Mouse (Mus musculus) activated CD4-positive, CD25-positive, alpha-beta regulatory T cell, adult 4 months (primary cell): Measurements from ENCODE around the gene H2-Q4. TPM values are rescaled to one million over a fixed set of nuclear protein-coding genes. Genes with fewer than 3 reads are reported as not detected.
"Not testable (repeated sequence)": the region's sequence is repeated elsewhere in the genome, so short reads cannot be mapped to it uniquely, and the experiment has no call there.

Source experiments
- ATAC-seq: one replicate; pipeline ENCODE4 v1.8.0; 2017
- polyA plus RNA-seq, 2 experiments: library from polyadenylated mRNA; unstranded; fragments of 100-300 nt; shearing (Covaris generic); gene quantifications; one replicate each; pipeline ENCODE4 v1.2.1; 2017

Gene H2-Q4
- polyA plus RNA-seq, 2 experiments from 2014 or later = 12.1 to 12.7 TPM

DNA sequence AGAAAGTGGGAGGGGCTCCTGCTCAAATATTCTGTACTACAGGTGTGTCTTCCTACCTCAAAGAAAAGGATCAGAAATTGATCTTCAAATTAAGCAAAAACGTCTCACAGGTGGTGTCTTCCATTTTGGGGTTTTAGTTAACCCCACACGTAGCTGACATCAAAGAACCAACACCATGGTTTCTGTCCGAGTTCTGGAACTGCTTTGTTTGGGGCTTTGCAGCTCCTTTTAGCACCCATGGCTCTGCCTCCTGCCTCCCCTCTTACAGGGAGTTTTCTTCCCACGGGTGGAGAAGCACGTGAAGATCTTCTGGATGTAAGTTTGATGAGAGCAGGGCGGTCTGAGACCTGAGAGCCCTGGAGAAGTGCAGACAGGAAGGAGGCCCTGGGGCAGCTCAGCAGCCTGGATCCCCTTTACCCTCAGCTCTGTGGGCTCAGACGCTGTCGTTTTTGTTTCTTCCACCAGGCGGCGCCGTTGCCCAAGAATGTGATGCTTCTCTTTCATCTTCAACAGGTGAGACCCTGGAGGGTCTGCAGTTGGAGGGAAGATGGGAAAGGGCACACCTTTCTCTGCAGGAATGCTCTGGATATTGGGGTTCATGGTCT is 40.9 kb downstream of the H2-Q4 start:
- not testable (repeated sequence) for ATAC-seq

DNA sequence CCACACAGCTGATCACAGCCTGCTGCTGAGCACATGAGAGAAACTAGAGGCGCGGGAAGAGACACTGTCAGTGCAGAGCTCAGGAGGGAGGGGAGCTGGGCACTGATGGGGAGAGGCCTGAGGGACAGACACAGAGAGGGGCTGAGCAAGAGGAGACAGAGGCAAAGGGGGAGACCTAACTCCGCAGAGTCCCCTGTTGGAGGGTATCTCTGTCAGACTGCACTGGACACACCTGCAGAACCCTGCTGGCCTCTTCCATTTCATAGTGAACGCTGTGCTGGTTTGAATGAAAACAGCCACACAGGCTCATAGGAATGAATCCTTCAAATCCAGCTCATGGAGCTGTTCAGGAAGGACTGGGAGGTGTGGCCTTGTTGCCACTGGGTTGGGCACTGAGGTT is 41.9 kb downstream of the H2-Q4 start:
- ATAC-seq = not testable (repeated sequence)

DNA sequence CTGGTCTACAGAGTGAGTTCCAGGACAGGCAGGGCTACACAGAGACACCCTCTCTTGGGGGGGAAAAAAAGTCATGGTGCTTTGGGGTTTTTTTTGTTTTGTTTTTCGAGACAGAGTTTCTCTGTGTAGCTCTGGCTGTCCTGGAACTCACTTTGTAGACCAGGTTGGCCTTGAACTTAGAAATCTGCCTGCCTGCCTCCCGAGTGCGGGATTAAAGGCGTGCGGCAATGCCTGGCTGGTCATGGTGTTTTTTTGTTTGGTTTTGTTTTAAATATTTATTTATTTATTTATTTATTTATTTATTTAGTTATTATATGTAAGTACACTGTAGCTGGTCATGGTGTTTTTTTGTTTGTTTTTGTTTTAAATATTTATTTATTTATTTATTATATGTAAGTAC is 42.9 kb downstream of the H2-Q4 start:
- ATAC-seq = not testable (repeated sequence)

DNA sequence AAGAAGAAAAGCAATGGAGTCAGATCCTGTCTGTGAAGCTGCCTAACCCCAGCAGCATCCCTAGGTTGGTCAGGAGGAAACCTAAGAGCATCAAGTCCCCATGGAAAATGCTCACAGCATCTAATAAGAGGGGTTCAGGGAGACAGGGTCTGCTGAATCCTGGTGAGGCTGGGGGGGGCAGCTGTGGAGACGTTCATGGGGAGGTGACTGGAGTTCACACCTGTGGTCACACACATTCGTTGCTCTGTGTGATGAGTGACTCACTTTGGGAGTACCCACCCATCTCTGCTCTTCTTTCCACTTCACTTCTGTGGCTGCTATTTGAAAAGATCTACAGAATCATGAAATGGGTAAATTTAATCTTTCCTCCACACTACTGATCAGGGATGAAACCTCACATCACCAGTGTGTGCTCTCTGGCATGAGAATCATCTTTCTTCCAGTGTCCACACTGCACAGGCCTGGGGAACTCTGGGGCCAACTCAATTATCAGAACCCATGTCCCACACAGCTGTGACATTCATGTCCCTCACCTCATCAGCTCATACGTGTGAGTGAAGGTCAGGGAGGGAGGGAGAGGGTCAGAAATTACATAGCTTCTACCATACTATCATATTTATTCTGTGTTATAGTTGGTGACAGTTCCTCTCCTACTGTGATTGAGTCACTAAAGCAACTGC is 43.9 kb downstream of the H2-Q4 start:
- ATAC-seq = not testable (repeated sequence)

DNA sequence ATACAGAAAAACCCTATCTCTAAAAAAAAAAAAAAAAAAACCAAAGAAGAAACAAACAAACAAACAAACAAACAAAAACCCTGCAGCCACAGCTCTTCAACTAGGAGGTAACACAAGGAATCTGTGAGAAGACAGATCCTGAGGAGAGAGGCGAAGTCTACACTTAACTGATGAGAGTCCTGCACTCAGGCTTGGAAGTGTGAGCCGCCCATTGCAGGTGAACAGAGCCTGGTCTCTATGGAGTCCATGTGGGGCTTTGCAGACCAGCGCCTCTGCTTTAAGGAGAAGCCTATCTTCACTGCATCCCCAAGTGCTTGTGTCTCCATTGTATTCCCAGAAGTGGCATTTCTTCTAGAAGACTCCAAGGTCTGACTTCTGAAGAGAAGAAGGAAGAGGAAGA is 44.7 kb downstream of the H2-Q4 start:
- not testable (repeated sequence) for ATAC-seq

DNA sequence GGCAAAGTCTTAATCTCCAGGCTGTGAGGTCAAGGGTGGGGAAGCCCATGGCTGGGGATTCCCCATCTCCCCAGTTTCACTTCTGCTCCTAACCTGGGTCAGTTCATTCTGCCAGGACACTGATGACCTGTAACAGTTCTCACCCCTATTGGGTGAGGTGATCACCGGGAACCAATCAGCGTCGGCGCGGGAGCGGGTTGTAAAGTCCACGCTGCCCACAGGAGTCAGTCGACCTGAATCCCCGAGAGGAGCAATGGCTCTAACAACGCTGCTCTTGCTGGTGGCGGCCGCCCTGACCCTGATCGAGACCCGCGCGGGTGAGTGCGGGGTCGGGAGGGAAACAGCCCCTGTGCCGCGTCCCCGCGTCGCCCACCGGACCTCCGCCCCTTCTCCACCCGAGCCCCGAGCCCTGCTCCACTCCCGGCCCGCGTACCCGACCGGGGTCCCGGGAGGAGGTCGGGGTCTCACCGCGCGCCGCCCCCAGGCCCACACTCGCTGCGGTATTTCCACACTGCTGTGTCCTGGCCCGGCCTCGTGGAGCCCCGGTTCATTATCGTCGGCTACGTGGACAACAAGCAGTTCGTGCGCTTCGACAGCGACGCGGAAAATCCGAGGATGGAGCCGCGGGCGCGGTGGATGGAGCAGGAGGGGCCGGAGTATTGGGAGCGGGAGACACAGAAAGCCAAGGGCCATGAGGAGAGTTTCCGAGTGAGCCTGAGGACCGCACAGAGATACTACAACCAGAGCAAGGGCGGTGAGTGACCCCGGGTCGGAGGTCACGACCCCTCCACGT is 45.4 kb downstream of the H2-Q4 start, which contains the start of gene H2-Q6:
Gene H2-Q6, plus strand, starts transcription at position 227 of the 793 bp plus-strand sequence.
- ATAC-seq = peak; percentile 94

DNA sequence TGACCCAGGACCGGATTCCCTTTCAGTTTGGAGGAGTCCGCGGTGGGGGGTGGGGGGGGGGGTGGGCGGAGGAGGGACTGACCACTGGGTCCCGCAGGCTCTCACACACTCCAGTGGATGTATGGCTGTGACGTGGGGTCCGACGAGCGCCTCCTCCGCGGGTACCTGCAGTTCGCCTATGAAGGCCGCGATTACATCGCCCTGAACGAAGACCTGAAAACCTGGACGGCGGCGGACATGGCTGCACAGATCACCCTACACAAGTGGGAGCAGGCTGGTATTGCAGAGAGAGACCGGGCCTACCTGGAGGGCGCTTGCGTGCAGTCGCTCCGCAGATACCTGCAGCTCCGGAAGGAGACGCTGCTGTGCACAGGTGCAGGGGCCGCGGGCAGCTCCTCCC is 46.1 kb downstream of the H2-Q4 start:
- ATAC-seq = not testable (repeated sequence)

DNA sequence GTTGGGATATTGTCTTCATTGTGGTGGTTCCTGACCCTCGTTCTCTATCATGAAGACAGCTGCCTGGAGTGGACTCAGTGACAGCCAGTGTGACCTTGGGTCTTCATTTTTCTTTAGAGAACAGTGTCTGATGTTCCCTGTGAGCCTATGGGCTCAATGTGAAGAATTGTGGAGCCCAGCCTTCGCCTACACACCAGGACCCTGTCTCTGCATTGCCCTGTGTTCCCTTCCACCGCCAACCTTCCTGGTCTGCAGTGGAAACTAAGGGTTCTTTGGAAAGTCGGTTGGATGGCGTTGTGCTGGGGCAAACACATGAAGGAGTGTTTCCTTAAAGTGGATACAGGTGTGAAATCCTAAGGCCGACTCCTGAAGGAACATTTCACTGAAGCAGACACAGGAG is 49.5 kb downstream of the H2-Q4 start:
- not testable (repeated sequence) for ATAC-seq

DNA sequence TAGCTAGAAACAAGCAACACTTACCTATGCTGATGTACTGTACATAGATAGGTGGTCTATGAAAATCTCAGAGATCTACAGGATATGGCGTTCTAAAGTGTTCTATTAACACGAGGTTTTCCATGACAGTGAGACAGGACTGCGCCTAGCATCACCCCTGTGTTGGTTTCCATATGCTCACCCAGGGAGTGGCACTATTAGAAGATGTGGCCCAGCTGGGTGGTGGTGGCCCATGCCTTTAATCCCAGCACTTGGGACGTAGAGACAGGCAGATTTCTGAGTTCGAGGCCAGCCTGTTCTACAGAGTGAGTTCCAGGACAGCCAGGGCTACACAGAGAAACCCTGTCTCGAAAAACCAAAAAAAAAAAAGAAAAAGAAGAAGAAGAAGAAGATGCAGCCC is 51.3 kb downstream of the H2-Q4 start:
- not testable (repeated sequence) for ATAC-seq

DNA sequence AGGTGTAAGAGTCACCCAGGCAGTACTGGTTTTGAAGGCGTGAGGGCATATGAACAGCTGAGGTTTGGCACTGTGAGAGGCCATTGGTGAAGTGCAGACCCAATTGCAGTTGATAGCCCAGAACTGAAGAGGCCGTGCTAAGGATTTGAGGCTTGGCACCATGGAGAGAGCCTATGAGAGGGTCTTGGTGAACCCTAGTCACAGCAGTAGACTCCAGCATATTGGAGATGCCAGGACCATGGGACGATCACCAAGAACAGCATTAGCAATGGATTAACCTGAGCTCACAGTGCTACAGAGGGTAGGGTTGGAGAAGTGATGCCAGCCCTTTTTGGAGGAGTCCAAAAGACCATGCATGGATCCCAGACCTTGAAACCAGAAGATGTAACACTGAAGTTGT is 52.8 kb downstream of the H2-Q4 start:
- not testable (repeated sequence) for ATAC-seq

DNA sequence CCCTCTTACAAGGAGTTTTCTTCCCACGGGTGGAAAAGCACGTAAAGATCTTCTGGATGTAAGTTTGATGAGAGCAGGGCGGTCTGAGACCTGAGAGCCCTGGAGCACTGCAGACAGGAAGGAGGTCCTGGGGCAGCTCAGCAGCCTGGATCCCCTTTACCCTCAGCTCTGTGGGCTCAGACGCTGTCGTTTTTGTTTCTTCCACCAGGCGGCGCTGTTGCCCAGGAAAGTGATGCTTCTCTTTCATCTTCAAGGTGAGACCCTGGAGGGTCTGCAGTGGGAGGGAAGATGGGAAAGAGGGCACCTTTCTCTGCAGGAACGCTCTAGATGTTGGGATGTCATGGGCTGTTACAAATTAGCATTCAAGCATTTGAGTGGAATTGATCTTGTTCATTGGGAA is 55.4 kb downstream of the H2-Q4 start:
- not testable (repeated sequence) for ATAC-seq

Other genes with a start within 250 kb of the H2-Q4 start
- not detected for gene Apom, start 247.6 kb upstream of the H2-Q4 start, polyA plus RNA-seq
- gene Bag6, start 244.4 kb upstream of the H2-Q4 start, polyA plus RNA-seq = 10 to 100 TPM; 26.2 to 34.1 TPM
- gene Prrc2a, start 214.7 kb upstream of the H2-Q4 start, polyA plus RNA-seq = 10 to 100 TPM; 38.8 to 78.9 TPM
- 1 to 10 TPM in 1 of 2 experiments, under 1 TPM in 1; 0.91 to 1.9 TPM for gene Aif1, start 203.5 kb upstream of the H2-Q4 start, polyA plus RNA-seq
- gene Lst1, start 191.2 kb upstream of the H2-Q4 start, polyA plus RNA-seq = 10 to 100 TPM in 1 of 2 experiments, 1 to 10 TPM in 1; 5.4 to 13.4 TPM
- gene Ltb, start 185.2 kb upstream of the H2-Q4 start, polyA plus RNA-seq = 100 to 1,000 TPM; 134 to 383 TPM
- gene Tnf, start 177.6 kb upstream of the H2-Q4 start, polyA plus RNA-seq = 10 to 100 TPM; 21.5 to 21.6 TPM
- gene Lta, start 174.3 kb upstream of the H2-Q4 start, polyA plus RNA-seq = 10 to 100 TPM; 70.5 to 90.5 TPM
- 1 to 10 TPM in 1 of 2 experiments, not detected in 1; 1.8 TPM for gene Gm16181, start 158.8 kb upstream of the H2-Q4 start, polyA plus RNA-seq
- gene Atp6v1g2, start 146.0 kb upstream of the H2-Q4 start, polyA plus RNA-seq = 1 to 10 TPM; 2.3 to 4.0 TPM
- gene Nfkbil1, start 143.8 kb upstream of the H2-Q4 start, polyA plus RNA-seq = 1 to 10 TPM; 3.4 to 4.4 TPM
- 100 to 1,000 TPM; 200 to 247 TPM for gene Ddx39b, start 137.9 kb upstream of the H2-Q4 start, polyA plus RNA-seq
- gene H2-D1, start 116.9 kb upstream of the H2-Q4 start, polyA plus RNA-seq = 1,000 to 10,000 TPM; 3,460 to 4,099 TPM
- not detected for gene H2-Q1, start 59.2 kb upstream of the H2-Q4 start, polyA plus RNA-seq
- 1 to 10 TPM; 7.5 to 8.8 TPM for gene H2-Q2, start 37.4 kb upstream of the H2-Q4 start, polyA plus RNA-seq
- 100 to 1,000 TPM; 450 to 531 TPM for gene H2-Q6, start 45.2 kb downstream of the H2-Q4 start, polyA plus RNA-seq
- gene H2-Q7, start 59.5 kb downstream of the H2-Q4 start, polyA plus RNA-seq = 1,000 to 10,000 TPM; 1,012 to 1,237 TPM
- 10 to 100 TPM in 1 of 2 experiments, 1 to 10 TPM in 1; 7.3 to 20.1 TPM for gene H2-Q10, start 90.5 kb downstream of the H2-Q4 start, polyA plus RNA-seq
- under 1 TPM in 1 of 2 experiments, not detected in 1; 0.36 TPM for gene Pou5f1, start 126.4 kb downstream of the H2-Q4 start, polyA plus RNA-seq
- 10 to 100 TPM; 29.2 to 36.6 TPM for gene Tcf19, start 137.2 kb downstream of the H2-Q4 start, polyA plus RNA-seq
- 1 to 10 TPM; 3.7 to 5.0 TPM for gene Cchcr1, start 137.5 kb downstream of the H2-Q4 start, polyA plus RNA-seq
- gene Psors1c2, start 153.6 kb downstream of the H2-Q4 start, polyA plus RNA-seq = not detected
- gene Cdsn, start 172.5 kb downstream of the H2-Q4 start, polyA plus RNA-seq = not detected
- gene 2300002M23Rik, start 187.8 kb downstream of the H2-Q4 start, polyA plus RNA-seq = not detected
- not detected for gene Sfta2, start 221.9 kb downstream of the H2-Q4 start, polyA plus RNA-seq
- gene Gm9573, start 247.0 kb downstream of the H2-Q4 start, polyA plus RNA-seq = not detected